Mouse (Mus musculus): ENCODE measurements around the gene Mcm7. TPM values are rescaled to one million over a fixed set of nuclear protein-coding genes. Genes with fewer than 3 reads are reported as not detected.
"Not testable (repeated sequence)": the region's sequence is repeated elsewhere in the genome, so short reads cannot be mapped to it uniquely, and the experiment has no call there.

Mcm7 gene
- polyA plus RNA-seq (2016; fragmentation: Nextera tagmentation; extraction: Ambion mirVana), result 298 and 302 TPM in 2 replicates

DNA sequence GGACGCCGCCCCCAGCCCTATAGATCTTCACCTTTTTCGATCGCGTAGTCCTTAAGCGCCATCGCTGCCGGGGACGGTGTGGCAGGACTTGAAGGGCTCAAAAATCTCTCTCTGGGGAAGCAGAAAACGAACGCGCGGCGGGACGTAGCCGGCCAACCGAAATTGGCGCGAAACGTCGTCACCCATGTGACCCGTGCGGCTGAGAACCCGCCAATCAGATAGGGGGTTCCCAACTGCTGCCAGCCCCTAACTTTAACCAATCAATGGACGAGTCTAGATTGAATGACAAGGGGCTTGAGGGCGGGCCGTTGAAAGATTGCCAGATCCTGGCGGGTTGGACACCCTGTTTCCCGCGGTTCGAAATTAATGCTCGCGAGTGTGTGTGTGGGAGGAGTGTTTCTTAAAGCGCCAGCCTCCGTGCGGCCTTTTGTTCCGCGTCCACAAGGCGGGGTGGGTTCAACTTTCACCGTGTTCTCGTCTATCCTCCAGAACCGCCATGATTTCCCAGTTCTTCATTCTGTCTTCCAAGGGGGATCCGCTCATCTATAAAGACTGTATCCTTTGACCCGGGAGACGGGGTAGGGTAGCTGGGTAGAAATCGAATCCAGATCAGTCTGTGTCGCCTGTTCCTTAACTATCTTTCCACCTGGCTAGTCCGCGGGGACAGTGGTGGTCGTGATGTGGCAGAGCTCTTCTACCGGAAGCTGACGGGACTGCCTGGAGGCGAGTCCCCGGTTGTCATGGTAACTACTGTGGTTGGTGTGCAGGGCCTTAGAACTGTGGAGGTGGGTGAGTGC, at the start of gene Mcm7, which contains the start of gene Ap4m1:
TSS of gene Mcm7 (minus strand) at position 728 of the 797 bp plus-strand sequence.
TSS of gene Ap4m1 (plus strand) at position 308 of the 797 bp plus-strand sequence.
- H3K9me3 ChIP-seq, result no peaks in the 10 kb centered on the region
- peak within 1 kb of the TSS; percentile 80 for H3K9ac ChIP-seq (replicated peaks)
- H3K4me2 ChIP-seq, result peak within 1 kb of the TSS; percentile 81
- H3K27me3 ChIP-seq, result no peaks in the 10 kb centered on the region
- under 1% methylated on average over 54 of the region's 54 CpGs for WGBS
- ATAC-seq (ENCODE audit: insufficient number of reproducible peaks, insufficient read depth, low FRiP score, low TSS enrichment, low read depth), result peak; percentile 91
- H3K36me3 ChIP-seq, result peaks cover 66% of the 10 kb centered on the region
- H3K4me3 ChIP-seq (replicated peaks), result peak within 1 kb of the TSS; percentile 74
- H3K4me1 ChIP-seq (replicated peaks), result peaks cover 17% of the 10 kb centered on the region
- H3K27ac ChIP-seq, result peak within 1 kb of the TSS; percentile 95

DNA sequence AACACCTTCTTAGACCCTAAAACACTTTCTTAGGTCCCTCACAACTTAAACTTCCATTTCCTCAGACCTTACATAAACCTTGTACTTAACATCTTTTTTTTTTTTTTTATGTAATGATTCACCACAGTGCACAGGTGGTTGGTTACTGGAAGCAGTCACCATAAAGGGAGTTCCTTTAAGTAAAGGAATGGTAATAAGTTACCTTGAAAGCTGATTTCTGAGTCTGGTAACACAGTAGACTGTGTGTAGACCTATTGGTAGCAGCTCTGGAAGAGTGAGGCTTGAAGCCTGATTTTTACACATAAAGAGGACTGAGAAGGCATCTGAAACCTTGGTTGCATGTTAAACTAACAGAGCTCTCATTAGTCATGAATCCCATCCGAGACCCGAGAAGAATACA, 47.6 kb upstream of the Mcm7 start:
- Histone ChIP-seq H3K9ac (replicated peaks) (no peak overlapping the region), H3K27ac (no peak overlapping the region), H3K36me3 (no peaks in the 10 kb centered on the region), H3K4me3 (replicated peaks) (no peak overlapping the region), H3K27me3 (no peaks in the 10 kb centered on the region), H3K9me3 (peaks cover 29% of the 10 kb centered on the region), H3K4me1 (replicated peaks) (no peaks in the 10 kb centered on the region), H3K4me2 (no peak overlapping the region)
- no peak for ATAC-seq (ENCODE audit: insufficient number of reproducible peaks, insufficient read depth, low FRiP score, low TSS enrichment, low read depth)
- 70% methylated on average over 2 of the region's 2 CpGs for WGBS

DNA sequence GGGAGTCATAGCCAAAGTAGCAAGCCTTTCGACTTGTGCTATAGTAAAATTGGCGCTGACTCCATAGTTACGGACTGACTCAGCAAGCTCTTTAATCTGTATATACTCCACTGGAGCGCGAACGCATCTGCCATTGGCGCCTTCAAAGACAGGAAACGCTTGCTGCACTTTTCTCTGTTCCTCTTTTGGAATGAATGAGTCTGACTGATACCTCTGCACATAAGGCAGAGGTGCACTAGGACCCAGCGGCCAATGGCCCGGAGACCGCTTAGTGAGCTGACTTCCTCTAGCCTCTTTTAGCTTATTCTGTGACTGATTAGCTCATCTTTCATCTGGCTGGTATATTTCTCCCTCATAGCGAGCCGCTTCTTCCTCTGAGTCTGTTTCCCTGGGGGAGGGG, 44.4 kb upstream of the Mcm7 start:
- H3K9me3 ChIP-seq, result peaks cover 33% of the 10 kb centered on the region
- H3K4me2 ChIP-seq; H3K27me3 ChIP-seq; H3K4me3 ChIP-seq (replicated peaks); H3K27ac ChIP-seq; H3K36me3 ChIP-seq; H3K4me1 ChIP-seq (replicated peaks); H3K9ac ChIP-seq (replicated peaks); ATAC-seq (ENCODE audit: insufficient number of reproducible peaks, insufficient read depth, low FRiP score, low TSS enrichment, low read depth): not testable (repeated sequence)
- WGBS, result 96% methylated on average over 13 of the region's 13 CpGs

DNA sequence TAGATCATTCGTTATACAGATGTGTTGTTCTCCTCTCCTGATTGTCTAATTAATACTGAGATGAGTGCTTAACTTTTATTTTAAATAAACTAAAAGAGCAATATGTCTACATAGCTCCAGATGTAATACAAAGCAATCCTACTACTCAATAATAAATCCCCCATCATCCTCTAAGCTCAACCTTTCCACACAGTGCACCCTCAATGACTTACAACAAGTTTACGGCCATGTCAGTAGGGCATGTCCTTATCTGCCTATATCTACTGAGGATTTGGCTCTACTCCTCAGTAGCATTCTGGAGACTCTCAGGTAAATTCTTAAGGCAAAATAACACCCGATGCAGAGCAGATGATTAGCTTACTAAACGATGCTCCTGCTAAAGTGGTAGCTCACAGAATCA, 35.7 kb upstream of the Mcm7 start:
- H3K9ac ChIP-seq (replicated peaks), result no peak overlapping the region
- no peaks in the 10 kb centered on the region for H3K27me3 ChIP-seq
- no peak overlapping the region for H3K4me3 ChIP-seq (replicated peaks)
- peaks cover 14% of the 10 kb centered on the region; the same call in 1 of the 2 replicates for H3K9me3 ChIP-seq
- WGBS, result 86% methylated on average over 4 of the region's 4 CpGs
- no peak for ATAC-seq (ENCODE audit: insufficient number of reproducible peaks, insufficient read depth, low FRiP score, low TSS enrichment, low read depth)
- no peak overlapping the region for H3K27ac ChIP-seq
- H3K4me2 ChIP-seq, result no peak overlapping the region
- H3K4me1 ChIP-seq (replicated peaks), result no peaks in the 10 kb centered on the region
- no peaks in the 10 kb centered on the region for H3K36me3 ChIP-seq

DNA sequence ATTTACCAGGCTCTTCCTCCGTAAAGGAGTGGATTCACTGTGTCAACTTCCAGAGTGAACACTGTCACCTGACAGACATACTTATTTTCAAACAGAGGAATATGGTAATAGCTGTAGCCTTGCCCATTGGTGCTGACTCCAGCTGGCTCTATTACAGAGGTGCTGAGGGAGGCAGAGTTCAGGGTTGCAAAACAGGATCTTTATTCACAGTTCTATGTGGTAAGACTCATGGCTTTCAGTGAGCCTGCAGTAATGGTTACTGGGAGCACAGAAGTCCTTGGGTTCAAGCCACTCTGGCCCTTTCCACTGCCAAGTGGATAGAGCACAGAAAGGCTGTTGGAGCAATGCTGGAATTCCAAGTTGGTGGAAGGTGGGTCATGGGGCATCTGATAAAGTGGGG, 35.0 kb upstream of the Mcm7 start:
- Histone ChIP-seq H3K9ac (replicated peaks) (no peak overlapping the region), H3K27me3 (no peaks in the 10 kb centered on the region), H3K4me1 (replicated peaks) (no peaks in the 10 kb centered on the region), H3K27ac (no peak overlapping the region), H3K4me3 (replicated peaks) (no peak overlapping the region), H3K9me3 (peaks cover 14% of the 10 kb centered on the region; the same call in 1 of the 2 replicates), H3K4me2 (no peak overlapping the region), H3K36me3 (no peaks in the 10 kb centered on the region)
- ATAC-seq (ENCODE audit: insufficient number of reproducible peaks, insufficient read depth, low FRiP score, low TSS enrichment, low read depth), result no peak
- 76% methylated on average over 1 of the region's 1 CpGs for WGBS

DNA sequence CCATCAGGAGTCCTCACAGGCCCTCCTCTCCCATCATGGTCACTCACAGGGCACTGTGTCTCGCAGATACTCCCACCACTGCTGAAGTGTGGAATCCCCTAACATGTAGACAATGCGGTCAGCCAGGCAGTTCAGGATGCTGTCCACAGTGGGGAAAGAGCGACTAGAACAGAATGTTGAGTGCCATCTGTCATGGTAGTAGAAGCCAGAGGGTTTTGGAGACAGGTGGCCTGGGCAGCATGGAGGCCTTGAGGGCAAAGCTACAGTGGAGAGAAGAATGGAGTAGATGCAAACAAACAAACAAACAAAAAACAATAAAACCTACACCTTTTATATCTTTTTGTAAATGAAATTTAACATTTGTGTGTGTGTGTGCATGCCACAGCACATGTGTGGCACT, 29.9 kb upstream of the Mcm7 start:
- 91% methylated on average over 3 of the region's 3 CpGs for WGBS
- no peaks in the 10 kb centered on the region for H3K4me1 ChIP-seq (replicated peaks)
- no peak overlapping the region for H3K27ac ChIP-seq
- H3K36me3 ChIP-seq, result no peaks in the 10 kb centered on the region
- no peak overlapping the region for H3K4me3 ChIP-seq (replicated peaks)
- H3K27me3 ChIP-seq, result no peaks in the 10 kb centered on the region
- peaks cover 14% of the 10 kb centered on the region; the same call in 1 of the 2 replicates for H3K9me3 ChIP-seq
- H3K9ac ChIP-seq (replicated peaks), result no peak overlapping the region
- no peak overlapping the region for H3K4me2 ChIP-seq
- no peak for ATAC-seq (ENCODE audit: insufficient number of reproducible peaks, insufficient read depth, low FRiP score, low TSS enrichment, low read depth)

DNA sequence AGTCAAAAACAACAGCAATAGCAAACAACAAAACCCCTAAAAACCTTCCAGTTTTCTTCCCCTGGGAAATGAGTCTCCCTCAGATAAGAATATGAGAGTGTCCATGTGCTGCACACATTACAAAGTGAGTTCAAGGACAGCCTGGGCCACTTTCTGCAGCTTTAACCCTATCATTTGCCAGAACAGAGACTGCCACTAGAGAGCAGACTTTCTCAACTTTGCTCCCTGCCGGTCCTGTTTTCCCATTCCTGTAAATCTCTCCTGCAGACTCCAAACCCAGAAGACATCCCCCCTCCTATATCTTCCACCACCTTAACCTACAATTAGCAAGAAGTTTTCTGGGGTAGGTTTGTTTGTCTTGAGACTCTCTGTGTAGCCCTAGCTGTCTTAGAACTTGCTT, 27.4 kb upstream of the Mcm7 start:
- no peaks in the 10 kb centered on the region for H3K27me3 ChIP-seq
- H3K36me3 ChIP-seq, result no peaks in the 10 kb centered on the region
- H3K4me1 ChIP-seq (replicated peaks), result peaks cover 4% of the 10 kb centered on the region; the same call in 1 of the 2 replicates
- H3K9me3 ChIP-seq, result peaks cover 7% of the 10 kb centered on the region; the same call in 1 of the 2 replicates
- no peak overlapping the region for H3K4me3 ChIP-seq (replicated peaks)
- no peak for ATAC-seq (ENCODE audit: insufficient number of reproducible peaks, insufficient read depth, low FRiP score, low TSS enrichment, low read depth)
- WGBS, result 17% methylated on average over 1 of the region's 1 CpGs
- no peak overlapping the region for H3K27ac ChIP-seq
- H3K9ac ChIP-seq (replicated peaks), result no peak overlapping the region
- no peak overlapping the region for H3K4me2 ChIP-seq

DNA sequence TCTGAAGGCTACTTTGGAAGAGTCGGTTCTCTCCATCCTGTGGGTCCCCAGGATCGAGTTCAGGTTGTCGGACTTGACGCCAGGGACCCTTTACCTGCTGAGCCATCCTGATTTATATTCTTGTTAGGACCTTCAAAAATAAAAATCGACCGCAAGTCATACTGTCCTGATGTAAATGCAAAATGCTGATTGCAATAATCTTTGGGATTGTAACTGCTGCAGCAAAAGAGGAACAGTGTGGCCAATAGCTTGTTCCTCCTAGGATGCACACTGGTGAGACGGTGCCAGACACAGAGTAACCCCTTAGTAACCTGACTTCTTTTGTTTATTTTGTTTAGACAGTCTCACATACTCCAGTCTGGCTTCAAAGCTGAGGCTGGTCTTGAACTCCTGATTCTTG, 23.2 kb upstream of the Mcm7 start:
- no peak overlapping the region for H3K9ac ChIP-seq (replicated peaks)
- no peaks in the 10 kb centered on the region for H3K27me3 ChIP-seq
- WGBS, result 81% methylated on average over 7 of the region's 7 CpGs
- ATAC-seq (ENCODE audit: insufficient number of reproducible peaks, insufficient read depth, low FRiP score, low TSS enrichment, low read depth), result no peak
- H3K4me1 ChIP-seq (replicated peaks), result peaks cover 4% of the 10 kb centered on the region; the same call in 1 of the 2 replicates
- H3K4me2 ChIP-seq, result peak overlapping the region; percentile 90
- no peak overlapping the region for H3K27ac ChIP-seq
- H3K9me3 ChIP-seq, result no peaks in the 10 kb centered on the region
- peaks cover 31% of the 10 kb centered on the region for H3K36me3 ChIP-seq
- peak overlapping the region; percentile 72 for H3K4me3 ChIP-seq (replicated peaks)

DNA sequence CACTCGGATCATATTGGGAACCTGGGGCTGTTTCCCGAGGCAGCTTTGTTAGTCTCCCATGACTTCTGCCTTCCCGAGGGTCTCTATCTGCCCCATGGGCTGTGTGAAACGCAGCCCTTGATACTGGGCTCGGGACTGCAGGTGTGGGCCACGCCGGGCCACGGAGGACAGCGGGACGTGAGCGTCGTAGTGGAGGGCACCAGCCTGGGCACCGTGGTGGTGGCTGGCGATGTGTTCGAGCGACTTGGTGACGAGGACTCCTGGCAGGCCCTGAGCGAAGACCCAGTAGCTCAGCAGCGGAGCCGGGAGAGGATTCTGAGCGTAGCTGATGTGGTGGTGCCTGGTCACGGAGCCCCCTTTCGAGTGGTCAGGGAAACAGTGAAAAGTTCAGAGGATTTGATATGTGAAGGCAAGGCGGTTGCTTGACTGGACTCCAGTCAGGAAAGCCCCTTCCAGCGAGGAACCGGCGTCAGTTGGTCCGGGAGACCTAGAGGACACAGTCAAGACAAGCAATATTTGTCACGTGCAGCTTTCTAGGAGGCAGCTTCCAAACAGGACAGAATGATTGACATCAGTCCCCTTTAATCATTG, 22.6 kb upstream of the Mcm7 start:
- Histone ChIP-seq H3K4me1 (replicated peaks) (peaks cover 4% of the 10 kb centered on the region; the same call in 1 of the 2 replicates), H3K9me3 (no peaks in the 10 kb centered on the region), H3K9ac (replicated peaks) (peak overlapping the region; percentile 88), H3K27me3 (no peaks in the 10 kb centered on the region), H3K4me2 (peak overlapping the region; percentile 90), H3K4me3 (replicated peaks) (peak overlapping the region; percentile 72), H3K27ac (peak overlapping the region; percentile 78), H3K36me3 (peaks cover 37% of the 10 kb centered on the region)
- WGBS, result 3% methylated on average over 29 of the region's 29 CpGs
- ATAC-seq (ENCODE audit: insufficient number of reproducible peaks, insufficient read depth, low FRiP score, low TSS enrichment, low read depth), result peak; percentile 29; the same call in 1 of the 2 replicates

DNA sequence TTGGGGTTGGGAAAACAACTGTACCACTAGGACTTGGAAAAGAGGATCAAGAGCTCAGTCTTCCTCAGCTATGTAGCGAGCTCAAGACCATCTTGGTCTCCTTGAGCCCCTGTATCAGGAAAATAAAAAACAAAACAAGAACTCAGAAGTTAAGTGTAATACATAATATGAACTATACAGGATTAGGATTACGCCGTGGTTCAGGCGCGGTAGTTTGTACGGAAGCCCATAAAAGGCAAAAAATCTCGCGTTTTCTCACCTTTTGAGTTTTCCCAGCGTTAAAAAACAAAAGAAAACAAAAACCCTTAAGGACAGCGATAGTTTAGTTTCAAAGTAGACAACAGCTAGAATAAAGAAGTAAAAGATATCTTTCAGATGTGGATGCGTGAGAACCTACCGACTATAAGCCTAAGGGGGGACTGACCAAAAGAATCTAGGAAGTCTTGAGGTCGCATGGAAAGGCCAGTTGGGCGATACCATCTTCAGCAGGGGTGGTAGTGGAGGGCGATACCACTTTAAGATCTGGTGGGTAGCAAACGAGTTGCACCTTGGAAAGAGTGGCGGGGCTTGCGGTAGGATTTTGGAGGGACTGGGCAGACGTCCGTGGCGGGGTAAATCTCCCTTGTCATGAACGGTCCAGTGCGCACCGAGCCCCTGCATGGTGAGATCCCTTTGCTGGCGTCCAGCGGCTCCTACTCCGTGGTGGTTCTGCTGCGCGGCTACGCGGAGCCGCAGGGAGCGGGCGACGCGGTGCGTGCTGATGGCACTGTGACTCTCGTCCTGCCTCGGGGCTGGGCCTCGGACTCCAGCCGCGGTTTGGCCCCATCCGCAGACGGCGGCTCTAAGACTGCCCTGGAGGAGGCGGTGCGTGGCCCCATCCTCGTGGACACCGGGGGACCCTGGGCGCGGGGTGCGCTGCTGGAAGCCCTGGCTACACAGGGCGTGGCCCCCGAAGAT, 21.8 kb upstream of the Mcm7 start, which contains the start of gene Mblac1:
TSS of gene Mblac1 (plus strand) at position 544 of the 957 bp plus-strand sequence.
- Histone ChIP-seq H3K4me2 (peak within 1 kb of the TSS; percentile 90), H3K4me1 (replicated peaks) (peaks cover 4% of the 10 kb centered on the region; the same call in 1 of the 2 replicates), H3K4me3 (replicated peaks) (peak within 1 kb of the TSS; percentile 72), H3K36me3 (peaks cover 45% of the 10 kb centered on the region), H3K9ac (replicated peaks) (peak within 1 kb of the TSS; percentile 88), H3K9me3 (no peaks in the 10 kb centered on the region), H3K27ac (peak within 1 kb of the TSS; percentile 78), H3K27me3 (no peaks in the 10 kb centered on the region)
- peak; percentile 54 for ATAC-seq (ENCODE audit: insufficient number of reproducible peaks, insufficient read depth, low FRiP score, low TSS enrichment, low read depth)
- 9% methylated on average over 54 of the region's 54 CpGs for WGBS
